Mouse (Mus musculus) heart, postnatal 0 days (tissue): ENCODE measurements around the gene Tk1.
"Not testable (repeated sequence)": the region's sequence is repeated elsewhere in the genome, so short reads cannot be mapped to it uniquely, and the experiment has no call there.

Experiments used
- CTCF ChIP-seq: IDR thresholded peaks from 2 replicates; pipeline ENCODE4 v1.5.1; 2016; ENCODE audit warnings: antibody characterized with exemption, control low read depth, low read depth
- EP300 ChIP-seq: IDR thresholded peaks from 2 replicates; pipeline ENCODE4 v1.6.1; 2016; ENCODE audit warnings: antibody characterized with exemption, low read depth

- TF ChIP-seq CTCF, EP300: not testable (repeated sequence)
Measured at GRCm38 (mm10) chr11:117815850-117816249, 10.0 kb downstream of the Tk1 start.
